Mouse (Mus musculus): Measurements from ENCODE around the gene Defb30.

DNA sequence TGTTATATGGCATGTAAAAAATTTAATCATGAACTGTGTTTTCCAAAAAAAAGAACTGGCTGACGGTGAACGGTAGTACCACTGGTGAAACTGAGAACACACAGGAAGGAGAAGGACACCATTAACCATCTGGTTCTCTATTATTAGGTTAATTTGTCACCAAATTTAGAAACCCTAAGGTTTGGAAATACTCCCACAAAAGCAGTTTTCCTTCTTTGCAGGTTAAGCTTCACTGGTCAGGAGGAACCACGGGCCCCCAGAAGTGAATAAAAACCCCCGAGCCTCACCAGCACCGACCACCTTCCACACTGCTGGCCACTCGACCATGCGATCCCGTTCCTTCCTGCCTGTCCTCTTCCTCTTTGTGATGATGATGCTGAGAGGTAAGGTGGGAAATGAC lies 52.0 kb downstream of the Defb30 start, which contains the start of gene Defb47:
- TF ChIP-seq UBTF (IDR thresholded peaks at IDR 0.05; ENCODE audit: low read depth, low read length) (no peak), CHD2 (IDR thresholded peaks at IDR 0.05; ENCODE audit: low read length) (no peak), CTCF (conservative IDR thresholded peaks at IDR 0.05 in 1 of 2, IDR thresholded peaks at IDR 0.05 in 1 of 2; ENCODE audit: low read depth in 2 of 2, low read length in 2 of 2) (no peak), ZNF384 (IDR thresholded peaks at IDR 0.05; ENCODE audit: low read depth, low read length) (no peak), E2F4 (IDR thresholded peaks at IDR 0.05; ENCODE audit: insufficient replicate concordance, low read depth, low read length) (no peak)

Measured in CH12.LX (cell line).